Mouse (Mus musculus): Measurements from ENCODE around the gene Tubb4a.

- TF ChIP-seq CTCF (IDR thresholded peaks at IDR 0.05; ENCODE audit: insufficient read depth, low read depth, low read length) (no peak), POLR2A (IDR thresholded peaks at IDR 0.05; ENCODE audit: insufficient read depth, low read depth, low read length) (no peak)
Observed at GRCm38 (mm10) chr17:57079919-57080318, 7.7 kb downstream of the Tubb4a start.

All from olfactory bulb, adult 2 months (tissue).